Mouse (Mus musculus) intestine, embryonic 16.5 days (tissue): Measurements from ENCODE around the gene Pdxk. TPM values are rescaled to one million over a fixed set of nuclear protein-coding genes. Genes with fewer than 3 reads are reported as not detected.
"Not testable (repeated sequence)": the region's sequence is repeated elsewhere in the genome, so short reads cannot be mapped to it uniquely, and the experiment has no call there.

Experiments used
- ATAC-seq: fragments of 200-750 bp; cut with Nextera tagmentation; 2 replicates; pipeline ENCODE4 v1.8.0; 2017; ENCODE audit warnings: moderate TSS enrichment, moderate library complexity
- H3K27ac ChIP-seq: fragments of 300-500 bp; sonication (generic); 2 replicates; pipeline ENCODE4 v1.5.1; 2014; ENCODE audit warnings: mild to moderate bottlenecking, low read length
- H3K27me3 ChIP-seq: fragments of 300-500 bp; sonication (generic); replicated peaks from 2 replicates; pipeline ENCODE4 v1.6.1; 2014; ENCODE audit warnings: low read length, control low read depth, mixed read lengths; ENCODE audit not compliant: control insufficient read depth, insufficient read depth
- H3K36me3 ChIP-seq: fragments of 300-500 bp; sonication (generic); 2 replicates; pipeline ENCODE4 v1.6.1; 2014; ENCODE audit warnings: low read length, control low read depth; ENCODE audit not compliant: control insufficient read depth, insufficient read depth
- H3K4me1 ChIP-seq: fragments of 300-500 bp; sonication (generic); 2 replicates; pipeline ENCODE4 v1.6.1; 2014; ENCODE audit warnings: low read length, control low read depth, mixed read lengths; ENCODE audit not compliant: control insufficient read depth, insufficient read depth
- H3K4me2 ChIP-seq: fragments of 300-500 bp; sonication (generic); 2 replicates; pipeline ENCODE4 v1.6.1; 2014; ENCODE audit warnings: low read depth, low read length, control low read depth
- H3K4me3 ChIP-seq: fragments of 300-500 bp; sonication (generic); 2 replicates; pipeline ENCODE4 v1.5.1; 2014; ENCODE audit warnings: mild to moderate bottlenecking, low read length
- H3K9ac ChIP-seq: fragments of 300-500 bp; sonication (generic); 2 replicates; pipeline ENCODE4 v1.6.1; 2014; ENCODE audit warnings: low read depth, low read length
- H3K9me3 ChIP-seq: fragments of 300-500 bp; sonication (generic); 2 replicates; pipeline ENCODE4 v1.6.1; 2016; ENCODE audit warnings: low read length, control low read depth; ENCODE audit not compliant: control insufficient read depth
- WGBS: fragments of 180-500 bp; shearing (Covaris S2); extraction: QIAGEN DNeasy Blood & Tissue Kit; methylation state at CpG from one replicate; pipeline ENCODE4 v1.1.7; 2014; 5-methylcytosine and 5-hydroxymethylcytosine counted together
- polyA plus RNA-seq: library from polyadenylated mRNA; unstranded; fragments of >200 nt; fragmentation: Nextera tagmentation; extraction: Ambion mirVana; gene quantifications from 2 replicates; pipeline ENCODE4 v1.2.1, GENCODE M21; 2015

The Pdxk gene
- polyA plus RNA-seq, 1 experiment from 2014 or later, result 35.9 TPM

DNA sequence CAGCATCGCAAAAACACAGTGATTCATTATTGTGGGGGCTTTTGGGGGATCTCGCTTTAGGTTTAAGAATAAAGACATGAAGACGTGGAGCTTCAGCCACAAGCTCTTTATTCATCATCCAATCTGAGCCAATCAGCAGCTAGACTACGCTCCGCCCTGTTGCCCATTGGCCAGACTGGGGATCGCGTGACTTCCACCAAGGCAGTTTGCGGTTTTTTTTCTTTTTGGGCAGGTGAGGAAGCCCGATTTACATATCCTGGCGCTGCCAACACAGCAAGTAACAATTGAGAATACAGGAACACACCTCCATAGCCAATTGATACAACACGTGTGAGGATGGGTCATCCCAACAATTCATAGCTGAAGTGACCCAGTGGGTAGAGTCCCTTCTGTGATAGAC is 36.7 kb downstream of the Pdxk start:
- Histone ChIP-seq H3K27me3 (no peaks in the 10 kb centered on the region), H3K9me3 (no peaks in the 10 kb centered on the region), H3K36me3 (peaks cover 14% of the 10 kb centered on the region; the same call in 1 of the 2 replicates), H3K27ac (no peak overlapping the region), H3K9ac (no peak overlapping the region), H3K4me2 (no peak overlapping the region), H3K4me1 (peaks cover 12% of the 10 kb centered on the region), H3K4me3 (no peak overlapping the region)
- 94% methylated on average over 11 of the region's 11 CpGs for WGBS
- no peak for ATAC-seq

DNA sequence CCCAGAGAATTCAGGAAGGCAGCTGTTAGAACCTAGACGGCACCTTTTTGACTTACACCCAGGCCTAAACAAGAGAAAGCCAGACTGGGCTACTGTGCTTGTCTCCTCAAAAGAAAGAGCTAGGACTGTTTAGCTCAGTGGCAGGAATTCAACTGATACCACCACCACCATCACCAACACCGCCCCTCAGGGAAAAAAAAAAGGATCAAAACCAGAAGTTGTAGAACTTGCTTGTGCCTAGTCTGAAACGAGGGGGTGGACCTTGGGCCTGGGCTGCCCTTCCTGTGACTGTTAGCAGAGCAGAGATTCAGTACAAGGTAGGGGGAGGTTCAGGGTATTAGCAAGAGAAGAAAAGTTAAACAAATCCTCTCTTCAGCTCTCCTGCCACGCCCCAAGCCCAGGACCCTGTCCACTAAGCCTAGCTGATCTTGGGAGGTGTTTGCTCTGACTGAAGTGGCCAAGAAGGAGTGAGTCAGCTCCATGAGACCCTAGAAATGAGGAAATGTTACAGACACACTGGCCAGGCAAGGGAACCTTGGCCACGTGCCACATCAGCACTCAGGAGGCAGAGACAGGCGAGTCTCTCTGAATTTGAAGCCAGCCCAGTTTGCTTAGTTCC is 38.5 kb downstream of the Pdxk start:
- H3K4me2 ChIP-seq, result peak overlapping the region; percentile 89
- H3K4me3 ChIP-seq, result peak overlapping the region; percentile 94
- peak; percentile 31 for ATAC-seq
- H3K4me1 ChIP-seq, result peaks cover 12% of the 10 kb centered on the region
- peak overlapping the region; percentile 97 for H3K9ac ChIP-seq
- no peaks in the 10 kb centered on the region for H3K27me3 ChIP-seq
- peaks cover 14% of the 10 kb centered on the region; the same call in 1 of the 2 replicates for H3K36me3 ChIP-seq
- no peaks in the 10 kb centered on the region for H3K9me3 ChIP-seq
- 36% methylated on average over 6 of the region's 6 CpGs for WGBS
- peak overlapping the region; percentile 91 for H3K27ac ChIP-seq

DNA sequence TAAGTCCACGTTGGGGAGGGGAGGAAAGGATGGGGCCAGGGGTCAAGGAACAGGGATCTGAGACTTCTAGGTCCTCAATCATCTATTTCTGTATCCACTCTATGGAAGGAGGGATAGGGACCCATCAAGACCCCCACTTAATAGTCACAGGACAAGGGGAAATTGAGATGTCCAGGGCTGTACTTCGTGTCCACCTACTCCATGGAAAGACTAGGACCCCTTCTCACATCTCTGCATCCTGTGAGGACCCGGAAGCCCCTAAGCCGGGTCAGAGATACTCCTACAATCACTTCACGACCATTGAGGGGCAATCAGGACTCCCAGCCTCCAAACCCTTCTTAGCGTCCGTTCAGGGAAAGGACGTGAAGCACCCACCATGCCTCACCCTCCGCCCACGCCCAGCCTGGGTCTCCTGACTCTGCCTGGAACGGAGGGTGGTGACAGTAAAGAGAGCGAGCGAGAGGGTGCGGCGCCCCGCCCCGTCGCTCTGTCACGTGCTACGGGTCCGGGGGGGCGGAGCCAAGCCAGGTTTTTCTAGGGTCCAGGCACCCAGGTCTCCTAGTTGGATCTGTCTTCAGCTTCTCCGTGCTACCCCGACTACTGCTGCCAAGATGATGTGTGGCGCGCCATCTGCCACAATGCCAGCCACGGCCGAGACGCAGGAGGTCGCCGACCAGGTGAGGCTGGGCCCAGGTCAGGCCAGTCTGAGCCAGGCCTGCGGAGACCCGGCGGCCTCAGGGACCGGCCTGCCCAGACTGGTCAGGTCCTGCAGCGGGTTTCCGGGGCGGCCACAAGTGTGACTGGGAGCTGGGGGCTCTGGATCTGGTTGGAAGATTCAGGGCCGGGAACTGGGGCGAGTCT is 39.4 kb downstream of the Pdxk start, which contains the start of gene Cstb:
Gene Cstb, plus strand, starts transcription at position 489 of the 861 bp plus-strand sequence.
- H3K4me1 ChIP-seq, result peaks cover 12% of the 10 kb centered on the region
- no peaks in the 10 kb centered on the region for H3K9me3 ChIP-seq
- 1% methylated on average over 40 of the region's 40 CpGs for WGBS
- peak within 1 kb of the TSS; percentile 97 for H3K9ac ChIP-seq
- H3K27me3 ChIP-seq, result no peaks in the 10 kb centered on the region
- H3K4me3 ChIP-seq, result peak within 1 kb of the TSS; percentile 94
- H3K27ac ChIP-seq, result peak within 1 kb of the TSS; percentile 91
- peak within 1 kb of the TSS; percentile 89 for H3K4me2 ChIP-seq
- ATAC-seq, result peak; percentile 95
- H3K36me3 ChIP-seq, result peaks cover 14% of the 10 kb centered on the region; the same call in 1 of the 2 replicates

DNA sequence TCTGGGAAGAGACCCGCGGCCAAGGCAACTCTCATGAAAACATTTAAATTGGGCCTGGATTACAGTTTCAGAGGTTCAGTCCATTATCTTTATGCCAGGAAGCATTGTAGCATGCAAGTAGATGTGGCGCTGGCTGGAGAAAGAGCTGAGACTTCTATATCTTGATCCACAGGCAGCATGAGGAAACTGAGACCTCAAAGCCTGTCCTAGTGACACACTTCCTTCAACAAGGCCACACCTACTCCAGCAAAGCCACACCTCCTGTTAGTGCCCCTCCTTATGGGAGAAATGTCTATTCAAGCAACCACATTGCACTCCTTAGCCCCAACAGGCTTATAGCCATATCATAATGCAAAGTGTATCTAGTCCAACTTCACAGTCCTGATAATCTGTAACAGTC is 42.2 kb downstream of the Pdxk start:
- no peak overlapping the region for H3K4me2 ChIP-seq

DNA sequence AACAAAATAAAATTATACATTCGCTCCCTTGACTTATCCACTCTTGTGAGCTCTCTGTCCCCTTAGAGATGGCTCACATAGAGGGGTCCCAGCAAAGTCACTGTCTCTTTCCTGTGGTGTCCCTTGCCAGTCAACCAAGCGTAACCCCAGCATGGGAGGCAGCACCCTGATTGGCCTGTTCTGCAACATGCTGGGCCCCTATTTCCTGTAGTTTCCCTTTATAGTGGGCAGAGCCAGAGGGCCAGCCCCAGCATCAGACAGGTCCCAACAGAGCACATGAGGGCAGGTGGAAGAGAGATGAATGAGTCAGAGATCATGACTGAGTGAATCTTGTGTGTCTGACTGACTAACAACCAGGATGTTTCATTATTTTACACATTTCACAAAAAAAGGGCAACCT is 43.8 kb downstream of the Pdxk start:
- no peak for ATAC-seq
- H3K9ac ChIP-seq, result no peak overlapping the region
- no peak overlapping the region for H3K27ac ChIP-seq
- 77% methylated on average over 2 of the region's 2 CpGs for WGBS
- H3K4me2 ChIP-seq, result no peak overlapping the region
- H3K36me3 ChIP-seq, result no peaks in the 10 kb centered on the region
- H3K27me3 ChIP-seq, result no peaks in the 10 kb centered on the region
- no peak overlapping the region for H3K4me3 ChIP-seq
- peaks cover 5% of the 10 kb centered on the region; the same call in 1 of the 2 replicates for H3K4me1 ChIP-seq
- no peaks in the 10 kb centered on the region for H3K9me3 ChIP-seq

More for the DNA sequence above, 42.2 kb downstream of the Pdxk start:
- Histone ChIP-seq H3K9ac (no peak overlapping the region), H3K36me3 (peaks cover 4% of the 10 kb centered on the region; the same call in 1 of the 2 replicates), H3K4me1 (peaks cover 12% of the 10 kb centered on the region), H3K27ac (no peak overlapping the region), H3K9me3 (no peaks in the 10 kb centered on the region), H3K4me3 (no peak overlapping the region), H3K27me3 (no peaks in the 10 kb centered on the region)
- no peak for ATAC-seq
- WGBS, result 89% methylated on average over 3 of the region's 3 CpGs

DNA sequence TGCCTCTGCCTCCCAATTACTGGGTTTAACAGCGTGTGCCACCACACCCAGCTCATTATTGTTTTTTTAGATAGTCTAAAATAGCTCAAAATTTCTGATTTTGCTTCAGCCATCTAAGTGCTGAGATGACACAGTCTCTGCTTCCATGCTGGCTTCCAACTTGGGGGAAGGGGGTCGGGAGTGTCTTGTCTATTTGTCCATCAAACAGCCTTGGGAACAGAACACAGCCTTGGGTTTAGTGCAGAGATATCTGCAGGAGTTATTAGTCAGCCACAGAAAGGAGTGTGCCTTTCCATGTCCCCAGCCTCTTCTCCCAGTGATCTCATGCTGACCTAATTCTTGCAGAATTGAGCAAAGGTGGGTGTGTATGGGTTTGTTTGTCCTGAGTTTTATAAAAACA is 46.0 kb downstream of the Pdxk start:
- Histone ChIP-seq H3K9ac (no peak overlapping the region), H3K36me3 (no peaks in the 10 kb centered on the region), H3K4me1 (no peaks in the 10 kb centered on the region), H3K4me3 (no peak overlapping the region), H3K4me2 (no peak overlapping the region), H3K27me3 (no peaks in the 10 kb centered on the region), H3K27ac (no peak overlapping the region), H3K9me3 (no peaks in the 10 kb centered on the region)
- 87% methylated on average over 2 of the region's 2 CpGs for WGBS
- ATAC-seq, result no peak

DNA sequence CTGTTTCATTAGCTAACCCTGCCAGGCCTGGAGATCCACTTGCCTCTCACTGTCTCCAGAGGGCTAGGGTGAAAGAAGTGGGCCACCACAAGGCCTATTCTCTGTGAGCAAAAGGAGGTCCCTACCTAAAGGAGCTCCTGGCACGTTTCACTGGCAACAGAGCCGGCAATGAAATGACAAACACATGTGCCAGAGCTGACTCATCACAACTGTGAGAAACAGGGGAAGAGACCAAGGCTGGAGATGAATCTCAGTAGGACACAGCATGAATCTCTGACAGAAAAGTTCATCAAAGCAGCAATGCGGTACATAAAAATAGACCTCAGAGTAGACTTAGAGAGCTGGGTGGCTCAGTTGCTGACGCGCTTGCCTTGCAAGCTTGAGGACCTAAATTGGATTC is 46.9 kb downstream of the Pdxk start:
- no peaks in the 10 kb centered on the region for H3K27me3 ChIP-seq
- H3K4me3 ChIP-seq, result no peak overlapping the region
- H3K9me3 ChIP-seq, result no peaks in the 10 kb centered on the region
- H3K4me1 ChIP-seq, result 0 out of 2 replicates have a peak, but pooled peaks cover 3% of the 10 kb centered on the region
- no peak overlapping the region for H3K9ac ChIP-seq
- H3K4me2 ChIP-seq, result no peak overlapping the region
- WGBS, result 59% methylated on average over 5 of the region's 5 CpGs
- H3K36me3 ChIP-seq, result no peaks in the 10 kb centered on the region
- ATAC-seq, result no peak
- no peak overlapping the region for H3K27ac ChIP-seq

DNA sequence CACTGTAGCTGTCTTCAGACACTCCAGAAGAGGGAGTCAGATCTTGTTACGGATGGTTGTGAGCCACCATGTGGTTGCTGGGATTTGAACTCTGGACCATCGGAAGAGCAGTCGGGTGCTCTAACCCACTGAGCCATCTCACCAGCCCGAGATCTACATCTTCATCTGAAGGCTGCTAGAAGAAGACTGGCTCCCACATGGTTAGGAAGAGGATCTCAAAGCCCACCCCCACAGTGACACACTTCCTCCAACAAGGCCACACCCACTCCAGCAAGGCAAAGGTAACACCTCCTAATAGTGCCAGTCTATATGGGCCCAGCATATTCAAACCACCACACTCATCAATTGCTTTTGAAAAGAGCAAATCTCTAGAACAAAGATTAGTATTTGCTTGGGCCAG is 49.8 kb downstream of the Pdxk start:
- not testable (repeated sequence) for H3K4me3 ChIP-seq, H3K27ac ChIP-seq, H3K9ac ChIP-seq, H3K4me2 ChIP-seq, H3K9me3 ChIP-seq, H3K36me3 ChIP-seq, H3K27me3 ChIP-seq, H3K4me1 ChIP-seq, ATAC-seq
- 67% methylated on average over 3 of the region's 4 CpGs for WGBS

DNA sequence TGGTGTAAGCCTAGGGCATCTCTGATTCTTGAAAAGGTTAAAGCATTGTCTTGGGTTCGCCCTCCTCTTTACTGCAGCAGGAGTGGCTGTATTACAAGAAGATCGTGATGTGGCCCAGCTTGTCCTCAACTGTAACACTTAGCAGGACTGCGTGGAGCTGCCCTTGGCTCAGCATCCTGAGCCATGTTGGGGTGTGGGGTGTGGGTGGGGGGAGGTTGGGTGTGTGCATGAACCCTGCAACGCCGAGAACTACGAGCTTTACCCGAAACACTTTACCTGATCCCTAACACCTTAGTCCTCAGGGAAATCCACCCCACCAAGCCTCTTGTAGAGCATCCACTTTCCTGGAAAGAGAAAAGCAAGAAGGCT is 51.6 kb downstream of the Pdxk start:
- Histone ChIP-seq H3K4me2 (peak overlapping the region; percentile 77), H3K27ac (no peak overlapping the region; the same call in 1 of the 2 replicates), H3K27me3 (no peaks in the 10 kb centered on the region), H3K9ac (peak overlapping the region; percentile 87), H3K4me3 (peak overlapping the region; percentile 90), H3K36me3 (peaks cover 7% of the 10 kb centered on the region), H3K9me3 (no peaks in the 10 kb centered on the region), H3K4me1 (peaks cover 6% of the 10 kb centered on the region; the same call in 1 of the 2 replicates)
- WGBS, result 40% methylated on average over 7 of the region's 7 CpGs
- ATAC-seq, result no peak
